Mouse (Mus musculus) left cerebral cortex, adult 2 months (tissue): ENCODE measurements at regions not wholly inside any gene's neighbourhood (a gene's known extent, or its start where the extent isn't known, plus 50 kb on each side); places are given as distances from the start of the nearest gene placed in this dataset.
A peak's percentile ranks its signal among the peaks of the same experiment; 100 is the strongest.

Experiments used
- DNase-seq, 2 experiments: peaks; one replicate each; pipeline ENCODE4 v3.0.0; 2021 to 2022; ENCODE audit warnings: low spot score in 2 of 2, mixed read lengths in 1 of 2; ENCODE audit errors: extremely low spot score in 1 of 2
- H3K27ac ChIP-seq: fragments of 200-600 bp; 2 replicates; pipeline ENCODE4 v1.8.1; 2022
- H3K4me3 ChIP-seq: fragments of 200-600 bp; 2 replicates; pipeline ENCODE4 v1.8.1; 2022
- CTCF ChIP-seq: fragments of 200-600 bp; IDR thresholded peaks from 2 replicates; pipeline ENCODE4 v1.8.1; 2022; ENCODE audit warnings: antibody characterized with exemption, mild to moderate bottlenecking, moderate library complexity
- intact Hi-C: fragments of 180-260 bp; cut with DNase I; formaldehyde crosslinking; loops from one replicate; pipeline ENCODE4 v1.15.1; 2025

DNA sequence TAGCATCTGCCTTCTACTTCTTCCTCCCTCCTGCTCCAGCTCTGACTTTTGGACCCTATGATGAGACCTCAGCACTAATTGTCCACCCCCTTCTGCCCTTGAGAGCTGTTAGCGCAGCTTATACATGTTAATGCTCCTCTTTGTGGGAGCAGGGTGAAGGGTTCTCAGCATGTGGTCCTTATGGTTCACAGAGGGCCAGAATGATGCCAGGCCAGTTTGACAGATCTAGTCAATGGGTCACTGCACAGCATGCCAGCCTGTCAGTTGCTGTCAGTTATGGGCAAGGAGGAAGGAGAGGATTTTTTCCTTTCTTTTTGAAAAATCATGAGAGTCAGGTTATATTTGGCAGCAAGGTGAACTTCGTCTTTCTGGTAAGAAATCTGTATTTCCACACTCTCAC is 68.4 kb downstream of the 4931417E11Rik start:
- DNase-seq: no peak
- no peak overlapping the region for H3K27ac ChIP-seq
- TF ChIP-seq CTCF: no peak
- H3K4me3 ChIP-seq: no peak overlapping the region
- intact Hi-C loops: no loop called here

DNA sequence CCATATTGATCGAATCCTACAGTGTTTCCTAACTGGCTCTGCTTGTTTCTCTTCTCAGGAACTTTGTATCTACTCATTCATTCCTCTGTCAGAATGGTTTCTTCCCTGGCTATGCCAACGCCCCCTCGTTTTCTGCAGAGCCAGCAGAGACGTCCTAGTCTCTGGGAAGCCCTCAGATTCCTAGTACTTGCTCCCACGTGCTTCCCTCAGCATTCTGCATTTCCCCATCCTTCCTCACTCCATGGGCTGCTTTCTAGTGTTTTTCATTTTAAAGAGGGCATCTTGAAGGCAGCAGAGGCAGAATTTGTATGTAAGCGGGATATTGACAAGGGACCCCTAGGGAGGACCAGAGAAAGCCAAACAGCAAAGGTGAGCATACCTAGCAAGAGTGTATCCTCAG is 80.2 kb downstream of the 4931417E11Rik start:
- intact Hi-C loops: no loop called here
- TF ChIP-seq CTCF: no peak
- peak in 1 of 2 experiments; percentile 31 for DNase-seq
- no peak overlapping the region for H3K4me3 ChIP-seq
- no peak overlapping the region for H3K27ac ChIP-seq

- Histone ChIP-seq H3K4me3 (no peak overlapping the region), H3K27ac (no peak overlapping the region)
- DNase-seq: no peak
- intact Hi-C loops: no loop called here
- TF ChIP-seq CTCF: no peak
These were observed 83.2 kb downstream of the 4931417E11Rik start for GRCm38 (mm10) chr6:73386261-73386660.

GRCm38 (mm10) chr6:73379825-73380224 is 89.6 kb downstream of the 4931417E11Rik start:
- no peak for DNase-seq
- no peak overlapping the region for H3K27ac ChIP-seq
- TF ChIP-seq CTCF: no peak
- intact Hi-C loops: no loop called here
- no peak overlapping the region for H3K4me3 ChIP-seq

DNA sequence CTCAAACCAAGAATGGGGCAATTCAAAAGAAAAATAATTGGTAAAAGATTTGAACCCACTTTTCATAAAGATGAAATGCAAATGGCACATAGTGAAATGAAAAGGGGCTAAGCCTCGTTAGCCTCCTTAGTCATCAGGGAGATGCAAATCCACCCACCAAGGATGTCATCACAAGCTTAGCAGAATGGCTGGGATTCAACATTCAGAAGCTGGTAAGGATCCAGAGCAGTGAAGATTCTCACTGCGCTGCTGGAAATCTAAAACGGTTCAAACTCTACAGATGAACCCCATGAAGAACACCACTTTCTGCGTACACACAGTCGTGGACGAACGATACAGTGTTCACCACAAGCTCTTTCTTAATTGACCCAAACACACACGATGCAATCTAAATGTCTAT is 91.6 kb downstream of the 4931417E11Rik start:
- TF ChIP-seq CTCF: no peak
- H3K4me3 ChIP-seq: no peak overlapping the region
- intact Hi-C loops: no loop called here
- DNase-seq: no peak
- H3K27ac ChIP-seq: no peak overlapping the region

- intact Hi-C loops: no loop called here
- TF ChIP-seq CTCF: peak; percentile 10
These were observed 93.2 kb downstream of the 4931417E11Rik start for GRCm38 (mm10) chr6:73376291-73376690.

GRCm38 (mm10) chr6:73372901-73373300 is 96.6 kb downstream of the 4931417E11Rik start:
- no peak for DNase-seq
- no peak for TF ChIP-seq CTCF
- Histone ChIP-seq H3K4me3 (no peak overlapping the region), H3K27ac (no peak overlapping the region)
- intact Hi-C loops: no loop called here

More at GRCm38 (mm10) chr6:73376291-73376690, 93.2 kb downstream of the 4931417E11Rik start:
- DNase-seq: no peak
- H3K27ac ChIP-seq: no peak overlapping the region
- H3K4me3 ChIP-seq: no peak overlapping the region

DNA sequence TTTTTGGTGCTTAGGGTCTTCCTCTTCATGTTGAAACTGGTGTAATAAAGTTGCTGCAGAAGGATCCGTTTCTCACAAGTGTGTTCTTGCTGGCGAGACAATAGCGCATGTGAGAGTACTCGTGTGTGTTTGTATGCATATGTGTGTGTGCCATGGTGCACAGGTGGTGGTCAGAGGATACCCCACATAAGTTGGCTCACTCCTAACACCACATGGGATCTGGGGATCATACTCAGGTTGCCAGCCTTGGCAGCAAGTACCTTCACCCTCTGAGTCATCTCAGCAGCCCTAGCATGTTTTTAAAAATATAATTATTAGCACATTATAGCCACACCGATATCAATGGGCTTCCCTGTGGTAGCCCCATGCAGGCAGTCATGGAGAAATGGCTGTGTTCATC is 97.6 kb downstream of the 4931417E11Rik start:
- no peak overlapping the region for H3K4me3 ChIP-seq
- H3K27ac ChIP-seq: no peak overlapping the region
- intact Hi-C loops: no loop called here
- no peak for TF ChIP-seq CTCF
- DNase-seq: no peak

DNA sequence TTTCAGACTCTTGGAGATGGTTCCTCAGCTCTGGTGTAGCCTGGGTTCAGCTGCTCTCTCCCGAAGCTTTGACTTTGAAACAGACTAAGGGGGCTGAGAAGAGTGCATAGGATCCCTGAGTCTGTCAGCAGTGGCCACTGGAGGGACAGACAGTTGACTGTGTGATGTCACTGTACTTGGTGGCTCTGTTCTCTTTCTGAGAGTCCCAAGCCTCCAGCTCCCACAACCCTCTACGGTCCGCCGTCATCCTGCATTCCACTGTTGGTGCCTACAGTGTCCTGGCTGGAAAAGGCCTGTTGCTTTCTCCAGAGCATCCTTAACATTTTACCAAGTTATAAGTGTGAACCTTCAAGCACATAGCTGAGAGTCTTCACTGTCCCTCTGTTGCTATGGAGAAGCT is 98.6 kb downstream of the 4931417E11Rik start:
- intact Hi-C loops: no loop called here
- no peak overlapping the region for H3K27ac ChIP-seq

DNA sequence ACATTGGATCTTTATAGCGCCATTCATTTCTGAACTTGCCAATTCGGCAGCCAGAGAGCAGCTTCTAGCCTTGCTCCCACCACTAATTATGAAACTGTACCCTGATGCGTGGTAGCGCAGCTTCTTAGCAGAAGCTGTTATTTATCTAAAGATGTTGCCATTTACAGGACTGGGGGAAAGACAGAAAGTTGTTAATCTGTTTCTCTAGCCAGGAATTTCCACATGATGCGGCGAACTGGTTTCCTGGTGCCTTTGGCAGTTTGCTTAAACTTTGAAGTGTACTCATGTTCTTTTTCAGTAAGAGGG is 100.7 kb downstream of the 4931417E11Rik start:
- TF ChIP-seq CTCF: no peak
- H3K4me3 ChIP-seq: peak overlapping the region; percentile 9; the same call in 1 of the 2 replicates
- no peak for DNase-seq
- intact Hi-C loops: loop anchor here (10.0 kb wide), 1 partner anchor 276 kb away; no protein-coding TSS in a partner anchor
- H3K27ac ChIP-seq: no peak overlapping the region

More for the DNA sequence above, 98.6 kb downstream of the 4931417E11Rik start:
- TF ChIP-seq CTCF: no peak
- no peak overlapping the region for H3K4me3 ChIP-seq
- no peak for DNase-seq

GRCm38 (mm10) chr6:73368047-73368835 is 101.2 kb downstream of the 4931417E11Rik start:
- TF ChIP-seq CTCF: no peak
- intact Hi-C loops: loop anchor here (10.0 kb wide), 1 partner anchor 277 kb away; no protein-coding TSS in a partner anchor
- Histone ChIP-seq H3K27ac (no peak overlapping the region), H3K4me3 (peak overlapping the region; percentile 9; the same call in 1 of the 2 replicates)
- DNase-seq: no peak

DNA sequence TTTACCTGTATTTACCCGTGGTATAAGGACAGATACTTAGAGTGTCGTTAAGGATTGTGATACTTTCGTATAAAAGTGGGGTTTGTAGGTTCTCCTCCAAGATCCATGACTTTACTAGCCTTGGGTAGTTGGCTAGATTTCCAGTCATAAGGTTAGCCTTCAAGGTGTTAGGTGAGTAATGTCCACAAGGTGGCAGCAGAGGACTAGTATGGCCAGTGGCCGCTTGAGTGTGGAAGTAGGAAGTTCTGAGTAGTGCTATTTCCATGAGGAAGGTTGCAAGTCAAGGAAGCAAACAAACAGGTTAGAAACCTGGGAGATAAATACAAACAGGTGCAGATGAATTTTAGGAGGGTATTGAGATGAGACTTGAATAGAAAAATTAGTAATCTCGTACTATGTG is 101.9 kb downstream of the 4931417E11Rik start:
- H3K27ac ChIP-seq: no peak overlapping the region
- peak; percentile 95 for TF ChIP-seq CTCF
- intact Hi-C loops: loop anchor here (10.0 kb wide), 1 partner anchor 277 kb away; no protein-coding TSS in a partner anchor
- DNase-seq: peak; percentile 67 to 76
- 0 out of 2 replicates have a peak overlapping the region, but pooled peaks have one; percentile 5 for H3K4me3 ChIP-seq

DNA sequence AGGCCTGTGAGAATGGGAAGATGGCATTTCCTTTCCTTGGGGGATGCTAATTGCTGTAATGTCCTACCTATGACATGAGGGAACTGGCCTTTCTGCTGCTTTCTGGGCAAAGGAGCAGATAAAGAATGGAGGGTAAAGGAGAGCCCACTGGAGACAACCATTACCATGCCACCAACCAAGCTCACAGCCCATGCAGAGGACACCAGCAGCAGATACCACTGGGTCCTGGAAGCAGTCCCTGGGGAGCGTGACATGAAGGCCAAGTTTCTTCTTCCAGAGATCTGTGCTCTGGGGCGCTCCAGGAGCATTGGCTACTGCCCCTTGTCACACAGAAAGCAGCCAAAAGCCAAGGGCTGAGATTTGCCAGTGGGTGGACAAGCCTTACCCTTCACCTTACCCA is 102.8 kb downstream of the 4931417E11Rik start:
- Histone ChIP-seq H3K4me3 (no peak overlapping the region), H3K27ac (no peak overlapping the region)
- DNase-seq: no peak
- no peak for TF ChIP-seq CTCF
- intact Hi-C loops: loop anchor here (10.0 kb wide), 1 partner anchor 278 kb away; no protein-coding TSS in a partner anchor
